Mouse (Mus musculus) regulatory T cell (primary cell): ENCODE data around the gene Nr1h2.

Source experiments
- in situ Hi-C: fragments of 300-600 bp; cut with MboI, MseI; formaldehyde crosslinking; loops from one replicate; pipeline ENCODE4 v1.15.1; 2025; ENCODE audit warnings: high pct_unique_total_duplicates

Gene Nr1h2

DNA sequence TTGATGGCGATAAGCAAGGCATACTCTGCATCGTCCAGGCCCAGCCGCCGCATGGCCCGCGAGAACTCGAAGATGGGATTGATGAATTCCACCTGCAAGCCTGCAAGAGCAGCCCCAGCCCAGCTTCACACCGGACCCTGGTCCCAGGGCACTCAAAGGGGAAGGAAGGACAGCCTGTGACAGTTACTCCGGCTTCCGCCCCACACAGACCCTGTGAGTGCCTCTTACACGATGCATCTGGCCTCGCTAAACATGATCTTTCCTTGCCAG, 3.4 kb downstream of the Nr1h2 start:
- in situ Hi-C loops = loop anchor here (10.0 kb wide), 1 partner anchor 1174 kb away; the partner anchor contains the start of genes Fam83e and Spaca4

DNA sequence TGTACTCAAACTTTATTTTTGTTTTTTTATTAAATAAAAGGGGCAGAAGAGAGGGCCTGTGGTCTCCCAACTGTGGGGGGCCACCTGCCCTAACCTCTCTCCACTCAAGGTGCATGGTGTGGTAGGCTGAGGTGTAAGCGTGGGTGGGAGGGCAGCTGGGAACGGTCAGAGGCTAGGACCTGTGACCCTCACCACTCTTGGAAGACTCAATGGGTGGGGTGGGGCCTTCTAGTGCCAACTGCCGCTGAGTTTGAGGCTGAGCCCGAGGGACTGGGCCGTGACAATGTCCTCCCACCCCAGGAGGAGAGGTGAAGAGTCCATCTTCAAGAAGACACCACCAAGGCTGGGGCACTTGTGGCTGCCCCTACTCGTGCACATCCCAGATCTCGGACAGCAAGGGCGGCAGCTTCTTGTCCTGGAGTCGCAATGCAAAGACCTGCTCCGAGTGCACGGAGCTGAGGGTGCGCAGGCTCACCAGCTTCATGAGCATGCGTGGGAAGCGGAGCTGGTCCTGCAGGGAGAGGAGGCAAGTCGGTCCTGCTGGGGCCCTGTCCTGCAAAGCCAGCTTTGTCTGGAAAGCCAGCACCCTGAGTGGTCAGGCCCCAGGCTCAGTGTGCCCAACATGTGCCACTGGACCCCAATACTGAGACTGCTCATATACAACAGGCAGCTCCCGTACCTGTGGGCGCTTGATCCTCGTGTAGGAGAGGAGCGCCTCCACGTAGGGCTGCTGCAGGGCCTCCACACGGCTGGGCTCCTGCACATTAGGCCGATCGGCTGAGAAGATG, 3.9 kb downstream of the Nr1h2 start:
- in situ Hi-C loops = loop anchor here (10.0 kb wide), 1 partner anchor 1175 kb away; the partner anchor contains the start of genes Fam83e and Spaca4

DNA sequence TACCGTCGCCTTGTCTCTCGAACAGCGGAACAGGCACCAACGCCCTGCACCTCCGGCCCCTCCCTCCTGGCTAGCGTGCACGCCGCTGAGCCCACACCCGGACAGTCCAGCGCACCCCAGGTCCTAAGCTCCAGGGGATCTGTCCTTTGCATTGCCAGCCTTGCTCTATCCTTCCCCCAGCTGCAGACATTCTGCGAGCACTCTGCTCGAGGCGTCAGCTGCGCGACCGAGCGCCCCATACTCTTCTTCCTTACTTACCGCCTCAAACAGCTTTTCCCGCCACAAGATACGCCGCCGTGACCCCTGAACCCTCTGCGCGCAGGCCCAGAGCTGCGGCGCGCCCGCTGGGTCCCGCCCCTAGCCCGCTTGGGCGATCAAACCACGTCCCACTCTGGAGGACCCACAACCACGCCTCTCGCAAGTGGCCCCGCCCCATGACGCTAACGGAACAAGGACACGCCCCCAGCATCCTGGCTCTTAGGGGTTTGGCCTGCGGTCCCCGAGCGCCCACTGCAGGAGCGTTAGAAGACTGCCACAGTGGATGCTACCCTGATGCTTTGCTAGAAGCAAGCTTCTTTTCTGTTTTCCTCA, 5.2 kb downstream of the Nr1h2 start, which contains the start of gene Pold1:
Gene Pold1 (minus strand): TSS at position 353 of the 591 bp plus-strand sequence.
- in situ Hi-C loops = no loop called here

DNA sequence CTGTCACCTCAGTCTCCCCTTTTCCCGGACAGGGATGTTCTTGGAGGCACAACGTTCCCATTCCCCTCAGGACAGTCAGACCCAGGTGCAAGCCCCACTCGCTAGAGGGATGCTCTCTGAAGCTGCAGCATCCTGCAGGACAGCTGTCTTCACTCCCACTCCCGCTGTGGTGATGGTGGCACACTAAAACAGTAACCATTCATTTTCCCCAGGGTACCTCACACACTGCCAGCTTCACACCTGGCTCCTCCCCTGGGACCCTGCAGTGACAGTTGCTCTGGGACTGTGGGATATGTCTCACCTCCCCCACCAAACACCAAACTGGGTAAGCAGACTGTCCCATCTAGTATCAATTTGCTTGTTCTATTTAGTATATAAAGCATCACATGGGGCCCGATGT, 6.0 kb downstream of the Nr1h2 start:
- in situ Hi-C loops = no loop called here

DNA sequence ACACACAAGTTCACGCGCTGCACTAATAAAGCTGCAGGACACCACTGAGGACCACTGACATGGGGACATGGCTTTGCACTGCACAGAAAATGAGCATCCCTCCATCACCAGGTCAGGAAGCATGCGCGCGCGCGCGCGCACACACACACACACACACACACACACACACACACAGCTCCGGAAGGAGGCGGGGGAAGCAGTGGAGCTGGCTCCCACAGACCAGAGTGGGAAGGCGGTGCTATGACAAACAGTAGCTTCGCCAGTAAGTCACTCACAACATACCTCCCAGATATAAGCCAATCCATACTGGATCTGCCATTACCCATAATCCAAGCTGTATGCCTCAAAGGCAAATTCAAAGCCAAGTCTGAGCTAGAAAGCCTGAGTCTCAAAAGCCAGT, 6.7 kb downstream of the Nr1h2 start:
- in situ Hi-C loops = no loop called here

DNA sequence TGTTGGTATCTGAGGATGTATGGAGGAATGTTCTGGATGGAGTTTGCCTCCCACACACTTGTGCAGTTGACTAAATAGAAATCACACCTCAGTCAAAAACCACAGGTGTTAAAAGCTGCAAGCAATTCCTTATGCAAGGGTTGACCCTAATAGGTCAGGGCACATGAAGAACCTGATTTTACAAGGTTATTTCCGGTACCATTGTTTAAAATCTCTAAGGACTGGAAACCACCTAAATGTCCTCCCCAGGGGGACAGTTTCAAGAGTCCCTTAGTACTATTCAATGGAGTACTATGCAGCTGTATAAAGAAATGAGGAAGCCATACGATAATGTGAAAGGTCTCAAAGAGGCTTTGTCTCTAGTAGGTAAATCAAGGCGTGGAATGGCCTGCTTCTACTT, 7.5 kb downstream of the Nr1h2 start:
- in situ Hi-C loops = no loop called here

DNA sequence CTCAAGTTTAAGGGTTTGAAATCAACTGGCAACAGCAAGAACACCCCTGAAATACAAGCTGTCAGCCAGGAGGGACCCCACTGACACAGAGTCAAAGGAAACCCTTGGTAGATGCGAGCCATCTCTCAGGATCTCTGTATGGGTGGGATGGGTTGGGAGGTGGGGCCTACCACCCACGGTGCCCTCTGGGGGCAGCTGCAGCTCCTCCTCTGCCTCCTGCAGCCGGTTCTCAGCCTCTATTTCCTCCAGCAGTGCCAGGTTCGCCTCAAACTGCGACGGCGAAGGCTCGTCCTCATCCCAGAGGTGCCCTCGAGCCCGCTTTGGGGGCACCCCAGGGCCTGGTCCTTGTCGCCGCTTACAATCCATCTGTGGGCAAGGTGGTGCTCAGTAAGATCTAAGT, 10.7 kb downstream of the Nr1h2 start:
- in situ Hi-C loops = no loop called here

DNA sequence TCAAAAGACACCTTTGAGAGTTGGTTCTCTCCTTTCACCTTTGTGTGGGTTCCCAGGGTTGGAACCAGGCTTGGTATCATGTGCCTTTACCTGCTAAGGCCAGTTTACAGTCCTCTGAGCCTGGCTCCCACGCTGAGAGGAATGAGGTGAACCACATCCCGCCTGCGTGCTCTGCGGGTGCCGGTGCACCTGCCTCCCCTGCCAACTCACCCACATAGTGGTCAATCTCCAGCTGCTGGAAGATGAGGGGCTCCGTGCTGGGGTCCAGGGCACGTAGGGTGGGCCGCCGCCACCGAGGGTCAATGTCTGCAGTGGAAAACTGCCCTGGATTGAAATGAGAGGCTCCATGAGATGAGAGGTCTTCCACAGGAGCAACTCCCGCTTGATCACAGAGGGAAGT, 11.2 kb downstream of the Nr1h2 start:
- in situ Hi-C loops = no loop called here

DNA sequence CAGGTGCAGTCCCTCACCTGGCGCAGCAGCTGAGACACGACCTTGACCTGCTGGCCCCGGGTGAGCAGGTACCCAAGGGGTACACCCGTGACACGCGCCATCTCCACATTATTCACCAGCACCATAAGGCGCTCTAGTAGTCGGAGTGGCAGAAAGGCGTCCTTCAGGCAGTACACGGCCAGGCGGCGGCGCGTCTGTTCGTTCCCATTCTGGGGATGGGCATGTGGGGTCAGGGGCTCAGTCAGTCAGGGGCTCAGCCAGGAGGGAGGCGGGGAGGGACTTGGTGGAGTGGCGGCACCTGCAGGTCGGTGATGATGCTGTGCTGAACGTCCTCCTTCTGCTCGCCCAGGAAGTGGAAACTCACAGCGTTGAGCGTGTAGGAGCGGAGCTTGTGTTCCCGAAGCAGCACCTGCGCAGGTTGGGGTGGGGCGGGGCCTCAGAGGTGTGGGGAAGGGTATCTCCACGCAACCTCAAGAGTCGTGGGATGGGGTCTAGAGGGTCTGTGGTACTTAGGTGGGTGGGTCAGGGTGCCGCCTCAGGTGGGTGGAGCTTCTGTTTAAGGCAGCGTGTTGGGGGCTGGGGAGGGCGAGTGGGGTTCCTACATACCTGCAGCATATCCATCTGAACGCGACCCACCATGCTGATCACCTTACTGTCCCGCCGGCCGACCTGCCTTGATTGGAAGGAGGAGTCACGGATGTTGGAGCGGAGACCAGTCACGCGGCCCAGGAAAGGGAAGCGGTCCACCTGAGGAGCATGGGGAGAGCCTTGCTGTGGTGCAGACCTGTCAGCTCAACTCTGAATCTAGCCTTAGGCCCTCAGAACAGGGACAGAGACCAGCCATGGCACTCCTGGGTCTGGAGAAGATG, 14.8 kb downstream of the Nr1h2 start:
- in situ Hi-C loops = no loop called here

DNA sequence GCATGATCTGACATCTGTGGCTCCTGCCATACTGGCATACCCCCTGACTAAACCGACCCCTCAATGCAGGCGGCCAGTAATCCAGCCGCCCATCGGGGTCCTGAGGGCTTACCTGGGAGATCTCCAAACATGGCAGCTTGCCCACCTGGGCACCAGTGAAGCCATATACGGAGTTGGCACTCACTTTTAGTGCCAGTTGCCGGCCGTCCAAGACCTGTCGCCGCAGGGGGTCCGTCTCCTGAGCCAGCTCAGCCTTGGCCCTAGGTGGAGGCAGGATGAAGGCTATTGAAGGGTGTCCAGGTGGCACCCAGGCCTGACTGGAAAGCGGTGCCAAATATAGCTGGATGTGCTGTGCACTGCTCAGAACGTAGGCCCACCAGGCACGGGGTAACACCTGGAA, 16.3 kb downstream of the Nr1h2 start:
- in situ Hi-C loops = no loop called here

DNA sequence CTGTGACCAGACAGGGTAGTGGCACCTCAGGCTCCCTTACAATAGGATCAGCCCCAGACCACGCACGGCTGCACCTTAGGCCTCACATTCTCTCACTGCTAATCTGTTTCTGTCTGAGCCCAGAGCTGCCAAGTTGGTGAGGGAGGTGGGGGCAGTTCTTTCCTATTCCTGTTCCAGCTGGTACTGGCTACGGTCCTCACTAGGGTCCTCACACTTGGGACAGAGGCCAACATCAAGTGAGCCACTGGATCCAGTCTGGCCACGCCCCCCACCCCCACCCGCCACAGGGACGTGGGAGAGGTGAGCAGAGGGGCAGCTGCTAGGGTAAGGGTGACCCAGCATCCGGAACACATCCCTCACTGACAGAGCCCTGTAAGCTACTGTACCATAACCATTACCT, 16.7 kb downstream of the Nr1h2 start:
- in situ Hi-C loops = no loop called here

DNA sequence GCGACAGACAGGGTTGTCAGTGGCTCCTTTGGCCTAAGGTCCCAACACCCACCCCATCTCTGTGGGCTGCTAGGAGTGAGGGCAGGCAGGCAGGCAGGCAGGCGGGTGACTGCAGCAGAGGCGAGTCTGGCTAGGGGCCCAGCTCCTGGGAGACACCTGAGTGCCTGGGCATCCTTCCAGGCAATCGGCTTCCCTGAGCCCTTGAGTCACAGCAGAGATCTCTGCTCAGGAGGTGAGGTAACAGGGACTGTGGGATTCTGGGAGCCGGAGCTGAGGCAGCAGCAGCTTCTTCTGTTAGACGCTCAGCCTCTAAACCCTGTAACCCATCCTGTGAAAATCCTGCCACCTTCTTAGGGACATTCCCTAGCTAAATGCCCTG, 17.2 kb downstream of the Nr1h2 start:
- in situ Hi-C loops = no loop called here

DNA sequence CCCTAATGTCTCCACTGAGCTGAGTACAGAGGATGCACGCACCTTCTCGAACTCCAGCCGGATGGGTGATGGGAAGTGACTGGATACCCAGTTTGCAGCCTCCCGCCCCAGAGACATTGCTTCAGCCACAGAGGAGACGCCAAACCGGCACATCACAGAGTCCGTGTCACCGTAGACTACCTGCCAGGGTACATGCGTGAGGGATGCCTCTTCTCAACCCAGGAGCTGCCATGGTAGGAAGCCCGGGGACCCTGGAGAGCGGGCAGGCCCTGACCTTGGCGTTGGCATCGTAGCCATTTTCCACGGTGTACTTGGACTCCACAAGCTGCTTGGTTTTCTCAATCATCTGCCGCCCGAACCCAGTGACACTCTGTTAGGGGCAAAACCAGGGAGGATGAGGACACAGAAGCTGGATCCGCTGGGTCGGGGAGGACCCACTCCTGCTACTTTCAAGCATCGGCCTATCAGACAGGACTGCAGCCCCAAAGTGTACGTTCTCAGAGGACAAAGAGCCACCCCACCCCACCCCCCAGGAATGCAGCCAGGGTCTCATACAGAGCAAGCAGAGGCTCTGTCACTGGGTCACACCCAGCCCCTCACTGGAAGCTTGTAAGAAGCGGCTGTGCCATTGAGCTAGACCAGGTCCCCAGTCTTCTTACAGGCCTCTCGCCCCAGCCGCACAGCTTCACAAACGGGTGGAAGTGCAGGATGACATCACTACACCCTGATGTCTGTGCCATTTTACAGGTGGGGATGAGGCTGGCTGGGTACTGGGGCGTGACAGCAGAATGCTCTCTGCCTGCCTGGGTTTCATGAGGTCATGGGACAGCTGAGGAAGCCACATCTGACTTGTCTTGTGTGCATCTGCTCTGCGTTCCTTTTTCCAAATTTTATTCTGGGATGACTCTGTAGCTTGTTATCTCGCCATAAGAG, 17.8 kb downstream of the Nr1h2 start:
- in situ Hi-C loops = no loop called here

DNA sequence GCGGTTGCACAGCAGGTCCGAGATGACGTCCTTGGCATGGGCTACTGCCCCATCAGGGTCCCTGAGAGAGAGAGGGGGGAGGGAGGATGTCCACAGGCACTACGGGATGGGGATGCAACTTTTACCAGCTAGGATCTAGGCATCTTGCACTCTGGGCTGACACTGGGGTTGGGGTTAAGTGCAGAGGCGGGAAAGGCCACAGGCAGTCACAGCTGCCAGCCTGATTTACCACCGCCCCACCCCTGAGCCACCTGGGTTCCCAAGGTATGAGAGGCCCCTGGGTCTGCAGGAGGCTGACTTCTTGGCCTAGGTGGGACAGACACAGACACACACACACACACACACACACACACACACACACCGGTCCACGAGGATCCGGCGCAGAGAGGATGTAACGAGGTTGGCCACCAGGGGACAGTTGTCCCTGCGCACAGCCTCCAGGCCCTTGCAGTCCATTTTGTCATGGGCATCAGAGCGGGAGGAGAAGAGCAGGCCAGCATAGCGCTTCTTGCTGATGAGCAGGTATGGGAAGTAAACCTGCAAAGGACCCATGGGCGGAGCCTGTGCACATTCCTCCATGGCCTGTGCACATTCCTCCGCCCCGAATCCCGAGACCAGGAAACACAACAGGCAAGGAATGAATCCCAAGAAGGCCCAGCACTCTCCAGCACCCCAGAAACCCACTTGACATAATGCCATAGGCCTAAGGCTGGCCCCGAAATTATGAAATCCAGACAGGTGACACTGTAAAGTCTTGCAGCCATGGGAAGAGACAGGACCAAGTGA, 18.9 kb downstream of the Nr1h2 start:
- in situ Hi-C loops = no loop called here

DNA sequence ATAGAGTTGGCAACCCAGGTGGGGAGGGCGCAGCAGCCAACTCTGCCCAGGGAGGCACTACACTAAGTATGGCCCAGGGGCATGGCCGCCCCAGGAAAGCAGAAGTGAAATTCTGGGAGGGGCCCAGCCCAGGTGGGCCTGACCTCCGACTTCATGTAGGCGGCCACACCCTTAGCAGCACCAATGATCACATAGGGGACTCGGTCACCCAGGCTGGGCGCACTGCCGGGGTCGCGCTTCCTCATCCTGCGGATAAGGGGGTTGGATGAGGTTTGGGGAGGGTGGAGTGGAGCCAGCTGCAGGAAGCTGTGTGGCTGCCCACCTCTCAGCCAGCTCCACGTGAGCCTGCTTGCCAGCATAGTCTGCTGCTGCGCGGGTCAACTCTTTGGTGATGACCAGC, 19.5 kb downstream of the Nr1h2 start:
- in situ Hi-C loops = no loop called here

DNA sequence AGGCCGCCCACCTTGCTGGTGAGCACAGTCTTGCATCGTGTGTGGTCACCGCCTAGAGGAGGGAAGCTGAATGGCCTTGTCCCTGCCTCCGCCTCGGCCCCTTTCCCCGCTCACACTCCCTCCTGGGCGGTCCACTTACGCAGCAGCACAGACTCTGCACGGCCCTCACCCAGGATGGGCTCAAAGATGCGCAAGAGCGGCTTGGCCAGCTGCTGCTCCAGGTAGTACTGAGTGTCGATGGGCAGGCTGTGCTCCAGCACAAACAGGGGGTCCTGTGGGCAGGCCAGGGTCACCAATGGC, 20.1 kb downstream of the Nr1h2 start:
- in situ Hi-C loops = no loop called here

DNA sequence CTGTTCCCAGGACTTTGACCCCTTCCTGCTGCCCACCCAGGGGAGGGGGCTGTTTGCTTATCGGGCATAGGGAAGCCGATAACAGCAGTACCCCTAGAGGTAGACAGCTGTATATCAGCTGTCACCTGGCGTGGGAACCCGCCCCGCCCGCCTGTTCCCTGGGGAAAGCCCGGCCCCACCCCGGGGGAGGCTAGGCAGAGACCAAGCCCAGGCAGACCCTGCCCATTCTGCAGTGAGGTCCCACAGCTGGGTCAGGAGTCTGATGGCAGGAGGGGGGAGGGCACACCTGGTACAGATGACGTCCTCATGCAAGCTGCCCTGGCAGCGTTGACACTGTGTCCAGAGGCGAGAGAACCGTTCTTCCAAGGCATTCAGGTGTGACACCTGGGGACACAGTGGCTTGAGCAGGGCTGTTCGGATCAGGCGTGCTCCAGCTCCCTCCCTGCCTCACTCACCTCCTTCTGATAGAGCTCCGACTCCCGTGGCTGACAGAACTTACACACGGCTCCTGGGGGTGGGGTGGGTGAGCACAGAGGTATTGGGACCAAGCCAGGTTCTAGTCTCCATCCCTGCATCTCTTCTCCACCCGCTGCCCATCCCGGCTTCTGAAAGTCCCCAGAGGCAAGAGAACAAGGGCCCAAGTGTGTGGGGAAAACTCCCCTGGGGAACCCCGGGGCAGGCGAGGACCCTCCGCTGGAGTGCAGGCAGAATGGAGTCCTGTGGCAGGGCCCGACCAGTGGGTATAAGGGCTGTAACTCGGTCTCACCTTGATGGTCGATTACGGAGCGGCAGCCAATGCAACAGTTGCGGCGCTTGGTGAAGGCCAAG, 20.6 kb downstream of the Nr1h2 start:
- in situ Hi-C loops = no loop called here

DNA sequence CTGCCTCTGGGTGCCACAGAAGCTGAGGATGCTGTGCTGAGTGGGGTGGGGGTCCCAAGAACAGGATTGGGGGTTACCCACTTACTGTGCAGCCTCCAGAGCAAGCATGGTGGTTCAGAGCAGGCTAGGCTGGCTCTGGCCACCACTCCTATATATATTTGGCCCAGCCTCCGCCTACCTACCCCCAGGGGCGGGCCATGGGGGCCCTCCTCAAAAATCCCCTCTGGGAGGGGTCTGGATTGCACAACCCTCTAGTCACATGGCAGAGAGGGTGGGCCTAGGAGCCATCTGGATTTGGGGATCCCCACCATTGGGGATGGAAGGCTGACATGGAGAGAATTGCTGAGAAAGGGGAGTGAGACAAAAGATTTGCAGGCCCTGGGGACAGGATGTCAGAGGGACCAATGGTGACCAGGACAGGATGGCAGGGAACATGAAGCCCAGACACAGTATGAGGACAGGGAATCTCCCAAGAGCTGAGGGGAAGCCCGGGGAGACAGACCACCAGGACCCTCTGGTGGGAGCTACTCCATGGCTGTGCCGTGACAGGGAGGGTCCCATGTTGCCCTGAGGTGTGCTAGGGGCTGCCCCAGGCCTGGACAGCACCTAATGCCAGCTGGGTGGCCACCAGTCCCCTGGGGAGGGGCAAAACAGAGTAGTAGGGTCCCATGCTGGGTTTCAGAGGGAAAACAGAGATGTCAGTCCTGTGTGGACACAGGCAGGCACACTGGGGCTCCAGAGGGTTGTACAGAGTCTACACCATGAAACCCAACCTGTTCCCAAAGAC, 21.6 kb downstream of the Nr1h2 start, which contains the start of gene Spib:
Gene Spib (minus strand): TSS at position 126 of the 787 bp plus-strand sequence.
- in situ Hi-C loops = no loop called here

DNA sequence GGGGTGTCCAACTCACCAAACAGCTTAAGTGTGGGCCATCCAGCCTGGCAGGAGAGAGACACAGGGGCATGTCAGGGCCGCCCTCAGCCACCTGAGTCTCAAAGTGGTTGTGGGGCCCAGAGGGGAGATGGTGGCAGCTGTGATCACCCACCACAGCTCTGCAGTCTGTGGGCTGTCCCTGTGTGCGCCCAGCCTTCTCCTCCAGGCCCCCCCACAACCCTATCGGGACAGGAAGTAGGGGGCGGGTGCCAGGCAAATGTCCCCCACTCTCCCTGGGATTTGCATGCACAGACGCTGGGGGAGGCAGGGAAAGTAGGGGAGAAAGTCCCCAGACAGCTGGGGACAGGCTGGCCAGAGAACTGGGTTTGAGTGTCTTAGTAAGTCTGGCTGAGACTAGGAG, 22.5 kb downstream of the Nr1h2 start:
- in situ Hi-C loops = no loop called here
